Mouse (Mus musculus): ENCODE measurements at regions not wholly inside any gene's neighbourhood (a gene's known extent, or its start where the extent isn't known, plus 50 kb on each side); places are given as distances from the start of the nearest gene placed in this dataset.
A peak's percentile ranks its signal among the peaks of the same experiment; 100 is the strongest.

DNA sequence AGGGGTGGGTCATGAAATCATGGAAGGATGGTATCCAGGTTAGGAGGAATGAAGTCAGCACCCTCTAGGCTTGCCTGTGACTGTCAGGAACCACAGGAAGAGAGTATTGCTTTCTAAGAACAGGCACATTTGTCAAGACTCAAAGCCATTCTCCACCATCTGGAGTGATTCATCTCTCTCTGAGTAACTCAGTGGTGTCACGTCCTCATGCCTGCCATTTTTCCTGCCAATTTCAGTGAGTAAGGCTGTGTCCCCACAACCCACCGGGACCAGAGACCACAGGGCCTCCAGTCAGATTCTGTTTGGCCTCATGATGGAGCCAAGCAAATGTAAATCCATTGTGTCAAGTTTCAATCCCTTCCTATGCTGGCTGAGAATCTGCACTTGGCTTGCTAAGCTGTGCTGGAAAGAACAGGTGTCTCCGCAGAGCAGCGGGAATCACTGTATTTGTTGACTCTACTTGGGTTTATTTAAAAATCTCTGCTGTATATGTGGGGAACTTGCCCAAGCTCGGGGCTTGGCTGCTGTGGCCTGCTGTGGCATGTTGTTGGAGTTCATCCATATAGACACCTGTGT lies 230.0 kb upstream of the Mki67 start:
- no peak for DNase-seq
- intact Hi-C loops (cut with DNase I) = loop anchor here (5.0 kb wide), 1 partner anchor 109 kb away; no protein-coding TSS in a partner anchor

DNA sequence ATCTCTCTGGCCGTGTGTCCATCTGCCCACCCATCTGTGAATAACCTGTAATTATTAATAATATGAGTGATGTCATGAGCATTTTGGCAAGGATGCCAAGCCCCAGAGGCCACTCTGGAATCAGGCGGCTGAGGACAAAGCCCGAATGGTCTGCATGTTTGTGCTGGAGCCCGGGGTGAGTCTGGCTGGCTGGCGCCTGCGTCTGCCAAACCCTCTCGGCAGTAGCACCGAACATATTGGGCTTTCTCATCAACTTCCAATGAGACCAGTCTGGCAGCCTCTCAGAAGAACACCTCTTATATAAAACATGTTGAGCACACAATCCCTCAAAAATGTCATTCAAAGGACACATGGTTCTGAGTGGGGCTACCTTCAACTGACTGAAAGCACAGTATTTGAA lies 244.9 kb upstream of the Mki67 start:
- intact Hi-C loops (cut with DNase I) = no loop called here
- DNase-seq = peak; percentile 7 to 8

DNA sequence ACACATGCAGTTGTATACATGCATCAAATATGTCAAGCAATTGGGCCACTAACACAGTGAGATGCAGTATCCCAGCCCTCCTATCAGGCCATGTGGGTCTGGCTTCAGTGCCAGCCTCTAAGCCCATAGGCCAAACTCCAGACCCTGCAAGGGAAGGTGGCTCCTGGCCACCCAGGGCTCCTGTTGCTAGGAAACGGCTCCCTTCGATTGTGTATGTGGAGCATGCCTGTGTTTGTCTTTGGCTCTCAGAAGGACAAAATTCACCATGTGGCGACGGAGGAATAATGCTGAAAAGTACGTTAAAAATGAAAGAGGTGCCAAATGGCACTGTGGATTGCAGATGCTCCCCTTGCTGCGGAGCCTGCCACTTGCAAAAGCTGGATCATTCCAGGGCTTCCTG lies 249.4 kb upstream of the Mki67 start:
- no peak for DNase-seq
- intact Hi-C loops (cut with DNase I) = no loop called here

DNA sequence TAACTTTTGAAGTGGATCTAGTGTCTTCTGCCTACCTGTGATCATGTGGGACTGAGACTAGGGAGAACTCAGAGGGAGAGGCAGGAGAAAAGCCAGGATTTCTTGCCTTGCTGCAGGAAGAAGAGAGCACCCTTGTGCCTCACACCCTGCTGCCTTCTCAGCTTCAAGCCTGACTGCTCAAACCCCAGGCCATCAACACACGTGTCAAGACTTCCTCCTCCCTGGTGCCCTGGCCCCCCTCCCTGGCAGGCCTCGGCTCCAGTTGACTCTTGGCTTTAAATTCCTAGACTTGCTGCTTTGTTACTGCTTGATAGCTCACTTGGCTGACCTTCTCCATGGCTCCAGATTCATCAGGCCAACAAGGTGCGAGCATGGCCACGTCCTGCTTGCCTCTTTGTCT lies 250.1 kb upstream of the Mki67 start:
- intact Hi-C loops (cut with DNase I) = no loop called here
- DNase-seq = no peak

DNA sequence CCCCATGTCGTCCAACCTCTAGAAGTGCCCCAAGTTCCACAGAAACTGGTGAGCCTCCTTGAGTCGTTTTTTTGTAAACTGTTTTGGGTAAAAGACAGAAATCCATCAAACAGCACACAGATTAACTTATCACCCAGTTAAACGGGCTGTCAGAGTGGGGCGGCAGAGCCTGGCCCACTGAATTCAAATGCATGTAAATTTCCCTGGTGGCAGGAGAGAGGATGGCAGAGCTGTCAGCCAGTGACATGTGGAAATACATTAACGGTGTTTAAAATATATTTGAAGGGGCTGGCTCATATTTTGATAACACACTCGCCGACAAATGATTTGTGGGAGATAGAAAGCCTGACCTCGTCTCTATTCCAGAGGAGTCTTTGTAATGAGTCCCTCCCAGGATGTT lies 252.5 kb upstream of the Mki67 start:
- no peak for DNase-seq
- intact Hi-C loops (cut with DNase I) = no loop called here

DNA sequence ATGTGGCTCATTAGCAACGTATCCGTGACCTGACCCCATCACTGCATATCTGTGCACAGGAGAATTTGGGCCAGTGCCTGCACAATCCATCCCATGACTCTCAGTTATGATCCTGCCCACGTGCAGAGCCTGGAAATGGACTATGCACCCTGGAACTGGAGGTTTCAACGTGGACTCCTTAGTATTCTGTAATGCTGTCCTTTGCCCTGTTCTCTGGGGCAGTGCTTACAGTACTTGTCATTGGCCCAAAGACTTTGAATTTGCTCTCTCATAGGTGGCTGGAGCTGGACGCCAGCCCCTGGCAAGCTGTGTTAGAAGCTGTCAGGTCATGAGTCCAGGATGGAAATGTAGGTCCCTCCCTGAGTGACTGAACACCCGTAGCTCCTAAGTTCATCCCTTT lies 269.9 kb upstream of the Mki67 start:
- no peak for DNase-seq
- intact Hi-C loops (cut with DNase I) = no loop called here

DNA sequence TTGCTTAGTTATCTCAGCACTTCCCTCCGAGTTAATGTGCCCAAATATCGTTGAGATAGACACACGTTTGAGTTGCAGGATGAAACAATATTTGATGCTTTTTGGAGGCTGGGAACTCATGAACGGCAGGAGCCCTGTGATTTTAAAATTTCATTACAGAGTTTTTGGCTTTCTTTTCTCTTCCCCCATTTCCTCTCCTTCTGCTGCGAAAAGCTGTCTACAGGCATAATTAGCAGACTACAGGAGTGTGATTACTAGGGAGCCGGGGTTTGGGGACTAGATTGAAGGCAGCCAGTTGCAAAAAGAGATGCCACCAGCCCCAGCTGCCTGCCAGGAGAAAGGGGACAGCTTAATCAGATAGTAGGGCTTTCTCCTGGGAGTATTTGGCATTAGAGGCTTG lies 274.2 kb upstream of the Mki67 start:
- no peak for DNase-seq
- intact Hi-C loops (cut with DNase I) = no loop called here

DNA sequence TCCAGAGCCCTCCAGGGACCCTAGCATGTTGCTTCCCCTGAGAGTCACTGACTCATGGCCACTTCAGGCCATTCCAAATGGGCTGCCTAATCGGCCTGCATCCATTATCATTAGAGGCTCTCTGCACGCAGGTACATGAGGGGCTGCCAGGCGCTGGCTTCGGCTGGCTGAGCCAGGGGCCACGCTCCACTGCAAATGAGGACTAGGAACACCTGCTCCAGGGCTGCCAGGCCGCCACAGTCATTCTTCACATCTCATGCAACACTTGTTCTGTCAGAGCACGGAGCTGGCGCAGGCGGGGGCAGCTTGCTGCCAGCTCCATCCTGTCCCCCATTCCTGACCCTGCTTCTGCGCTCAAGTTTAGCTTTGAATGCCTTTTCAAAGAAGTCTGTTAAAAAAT lies 280.7 kb upstream of the Mki67 start:
- intact Hi-C loops (cut with DNase I) = no loop called here
- no peak for DNase-seq

DNA sequence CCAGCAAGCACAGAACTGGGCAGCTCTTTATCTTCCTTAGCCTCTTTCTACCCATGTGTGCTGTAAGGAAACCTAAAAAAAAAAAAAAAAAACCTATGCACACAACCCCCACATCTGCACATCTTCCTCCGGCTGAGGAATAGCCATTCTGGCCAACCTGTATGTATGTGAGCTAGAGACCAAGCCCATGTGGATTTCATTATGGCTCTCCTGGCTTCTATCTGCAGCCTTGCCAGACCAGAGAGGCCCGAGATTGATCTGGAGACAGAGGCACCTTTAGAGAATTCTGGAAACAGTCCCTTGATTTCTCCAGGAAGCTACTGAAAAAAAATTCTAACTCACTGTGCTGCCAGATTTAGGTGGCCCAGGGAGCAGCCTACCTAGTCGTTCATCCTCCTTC lies 281.5 kb upstream of the Mki67 start:
- intact Hi-C loops (cut with DNase I) = no loop called here
- DNase-seq = no peak

DNA sequence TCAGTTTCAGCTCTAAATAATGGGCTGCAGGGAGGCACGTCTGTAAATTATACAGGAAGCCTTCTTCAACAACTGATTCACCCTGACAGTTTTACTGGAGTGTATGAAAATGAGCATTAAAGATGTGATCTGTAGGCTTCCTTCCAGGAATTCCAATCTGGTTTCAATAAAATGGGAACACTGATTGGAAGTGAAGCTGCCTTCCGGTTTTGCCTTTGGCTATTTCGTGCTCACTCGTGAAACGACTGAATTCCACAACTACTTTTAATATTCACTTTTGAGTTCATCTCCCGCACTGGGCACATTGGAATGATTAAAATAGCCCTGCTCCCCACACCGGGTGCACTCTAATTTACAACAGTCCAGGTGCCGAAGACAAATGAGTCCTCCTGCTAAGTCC lies 286.2 kb upstream of the Mki67 start:
- no peak for DNase-seq
- intact Hi-C loops (cut with DNase I) = no loop called here

DNA sequence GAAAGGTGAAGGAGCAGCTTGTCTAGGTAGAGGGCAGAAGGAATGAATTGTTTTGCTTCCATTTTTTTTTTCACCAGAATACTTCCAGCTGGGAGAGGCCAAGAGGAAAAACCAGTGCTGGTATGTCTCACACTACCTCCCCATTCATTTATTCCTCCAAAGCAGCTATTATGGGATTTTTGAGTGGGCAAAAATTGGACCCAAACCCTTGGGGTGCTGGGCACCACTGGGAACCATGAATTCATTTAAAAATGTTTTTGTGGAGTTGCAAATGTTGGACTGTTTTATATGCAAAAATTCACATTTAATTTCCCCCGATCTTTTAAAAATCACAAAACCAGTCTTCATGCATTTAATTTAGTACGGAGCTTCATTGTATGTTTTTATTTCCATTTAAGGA lies 287.1 kb upstream of the Mki67 start:
- intact Hi-C loops (cut with DNase I) = no loop called here

DNA sequence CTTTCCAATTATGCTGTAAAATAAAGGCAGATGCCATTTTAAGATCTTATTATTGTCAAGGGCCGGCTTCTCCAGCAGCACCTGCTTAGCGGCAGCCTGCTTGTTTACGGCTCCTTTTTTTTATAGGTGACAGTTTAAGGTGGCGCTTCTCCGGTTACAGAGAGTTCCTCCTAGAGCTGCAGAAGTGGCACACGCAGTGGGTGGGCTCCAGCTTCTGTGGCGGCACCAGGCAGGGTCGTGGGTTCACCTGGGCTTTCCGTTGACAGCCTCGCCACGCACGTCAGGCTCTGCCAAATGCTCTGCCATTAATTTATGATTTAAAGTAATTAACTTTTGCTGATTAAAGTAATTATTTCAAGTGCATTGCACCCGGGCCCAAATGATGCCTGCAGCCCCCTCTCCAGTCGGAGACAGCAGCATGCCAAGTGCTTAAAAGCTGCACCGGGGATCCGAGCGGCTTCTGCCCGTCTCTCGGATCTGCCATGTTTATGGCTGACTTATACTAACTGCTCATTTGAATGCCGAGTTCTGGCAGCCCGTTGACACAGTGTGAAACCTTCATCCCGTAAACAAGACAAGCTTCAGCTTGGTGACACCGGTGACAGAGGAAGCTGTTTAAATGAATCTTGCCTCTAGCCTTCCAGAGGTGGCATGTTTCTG lies 291.8 kb upstream of the Mki67 start:
- no peak for DNase-seq
- intact Hi-C loops (cut with DNase I) = no loop called here

More for the DNA sequence above, 287.1 kb upstream of the Mki67 start:
- DNase-seq = no peak

DNA sequence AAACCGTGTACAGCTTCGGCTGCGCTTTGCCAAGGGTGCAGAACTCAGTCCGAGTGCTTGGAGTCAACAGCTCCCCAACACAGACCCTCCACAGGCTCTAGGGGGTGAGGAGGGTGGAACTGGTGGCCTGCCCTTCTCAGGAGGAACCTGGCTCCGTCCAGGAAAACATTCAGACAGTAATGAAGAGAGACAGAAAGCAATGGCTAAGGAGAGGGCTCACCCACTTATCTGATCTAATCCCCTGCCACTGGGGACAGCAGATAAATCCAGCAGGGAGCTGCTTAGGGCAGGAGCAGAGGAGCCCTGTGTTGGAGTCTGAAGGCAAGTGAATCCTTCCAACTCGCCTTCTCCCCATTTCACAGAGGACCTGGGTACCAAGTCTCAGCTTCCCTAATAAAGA lies 292.3 kb upstream of the Mki67 start:
- intact Hi-C loops (cut with DNase I) = no loop called here
- DNase-seq = no peak

DNA sequence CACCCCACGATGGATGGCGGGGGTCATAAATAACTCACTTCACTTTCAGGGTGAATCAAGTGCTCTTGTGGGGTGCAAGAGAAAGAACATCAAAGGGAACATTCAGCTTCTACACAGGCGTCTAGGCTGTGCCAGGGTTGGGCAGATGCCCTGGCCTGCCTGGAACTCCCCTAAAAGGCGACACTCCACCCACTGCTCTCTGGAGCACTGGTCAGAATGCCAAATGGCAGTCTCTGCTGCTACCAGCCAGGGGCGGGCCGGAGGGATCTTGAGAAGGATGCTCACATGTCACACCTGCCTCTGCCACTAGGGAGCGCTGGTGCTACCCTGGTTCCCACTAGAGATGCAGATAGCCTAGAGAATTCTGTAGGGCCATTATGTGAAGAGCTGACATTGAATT lies 293.9 kb upstream of the Mki67 start:
- intact Hi-C loops (cut with DNase I) = no loop called here
- peak; percentile 27 to 62 for DNase-seq

DNA sequence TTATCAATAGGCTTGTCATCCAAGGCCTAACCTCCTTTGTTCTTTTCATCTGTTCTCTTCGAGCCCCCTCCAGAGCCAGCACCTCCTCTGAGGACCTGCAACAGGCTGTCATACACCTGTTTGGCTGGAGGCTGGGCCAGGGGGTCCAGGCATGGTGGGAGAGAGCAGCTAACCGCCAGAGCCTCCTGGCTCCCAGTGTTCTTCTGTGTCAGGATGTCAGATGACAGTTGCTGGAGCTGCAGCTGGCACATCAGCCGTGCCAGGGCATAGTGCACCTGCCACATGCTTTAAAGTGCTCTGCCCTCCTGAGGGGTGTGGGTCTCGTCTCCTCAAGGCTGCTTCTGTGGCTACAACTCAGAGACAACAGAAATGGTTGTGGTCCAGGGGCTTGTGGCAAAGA lies 298.5 kb upstream of the Mki67 start:
- no peak for DNase-seq
- intact Hi-C loops (cut with DNase I) = no loop called here

DNA sequence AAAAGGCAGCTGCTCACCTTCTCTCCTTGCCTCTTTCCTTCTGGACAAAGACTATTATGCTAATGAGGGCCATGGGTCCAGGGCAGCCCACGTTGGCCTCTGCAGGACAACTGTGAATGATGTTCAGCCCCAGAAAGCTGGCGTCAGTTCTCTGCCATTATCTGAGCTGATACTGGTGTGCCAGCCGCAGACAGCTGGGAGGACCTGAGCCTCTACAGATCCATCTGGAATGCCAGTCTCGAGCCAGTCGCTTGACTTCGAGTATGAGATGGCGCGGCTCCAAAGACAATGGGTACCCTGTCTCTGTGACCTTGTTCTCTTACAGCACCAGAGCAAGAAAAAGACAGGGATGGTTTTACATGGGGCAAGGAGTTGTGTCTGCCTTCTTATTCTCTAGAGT lies 300.8 kb upstream of the Mki67 start:
- intact Hi-C loops (cut with DNase I) = no loop called here
- DNase-seq = peak; percentile 45 to 61

DNA sequence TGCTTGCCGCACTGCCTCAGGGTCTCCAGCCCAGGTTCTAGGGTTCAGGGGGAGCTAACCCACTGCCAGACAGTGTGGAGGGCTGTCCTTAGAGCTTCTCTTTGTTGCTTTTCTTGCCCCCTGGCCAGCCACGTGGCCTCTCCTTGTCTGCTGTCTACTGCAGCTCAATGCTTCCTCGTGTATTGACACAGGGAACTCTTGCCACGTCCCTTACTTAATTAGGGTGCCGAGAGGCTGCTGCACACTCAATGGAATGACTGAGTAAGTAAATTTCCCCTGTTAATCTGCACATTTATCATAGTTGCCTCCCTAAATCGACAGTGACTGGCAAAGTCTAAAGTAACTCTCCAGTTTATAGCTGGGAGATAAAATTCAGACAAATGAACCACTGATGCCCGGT lies 304.4 kb upstream of the Mki67 start:
- intact Hi-C loops (cut with DNase I) = no loop called here
- no peak for DNase-seq

DNA sequence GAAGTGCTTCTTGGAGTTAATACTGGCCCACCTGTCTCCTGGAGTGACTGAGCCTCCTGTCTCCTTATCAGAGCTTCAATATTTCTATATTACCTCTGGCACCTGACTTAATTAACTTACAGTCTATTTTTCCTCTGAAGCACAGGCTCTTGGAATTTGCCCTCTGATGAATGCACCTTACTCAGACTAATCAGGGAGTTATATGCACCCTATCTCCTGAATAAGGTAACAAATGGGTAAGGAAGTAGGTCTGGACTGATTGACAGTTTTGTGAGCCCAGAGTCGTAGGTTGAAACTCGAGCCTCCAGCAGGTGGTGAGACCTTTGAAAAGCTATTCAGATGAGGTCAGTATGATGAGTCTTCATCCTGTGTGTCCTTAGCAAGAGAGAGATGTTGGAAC lies 304.9 kb upstream of the Mki67 start:
- intact Hi-C loops (cut with DNase I) = no loop called here

DNA sequence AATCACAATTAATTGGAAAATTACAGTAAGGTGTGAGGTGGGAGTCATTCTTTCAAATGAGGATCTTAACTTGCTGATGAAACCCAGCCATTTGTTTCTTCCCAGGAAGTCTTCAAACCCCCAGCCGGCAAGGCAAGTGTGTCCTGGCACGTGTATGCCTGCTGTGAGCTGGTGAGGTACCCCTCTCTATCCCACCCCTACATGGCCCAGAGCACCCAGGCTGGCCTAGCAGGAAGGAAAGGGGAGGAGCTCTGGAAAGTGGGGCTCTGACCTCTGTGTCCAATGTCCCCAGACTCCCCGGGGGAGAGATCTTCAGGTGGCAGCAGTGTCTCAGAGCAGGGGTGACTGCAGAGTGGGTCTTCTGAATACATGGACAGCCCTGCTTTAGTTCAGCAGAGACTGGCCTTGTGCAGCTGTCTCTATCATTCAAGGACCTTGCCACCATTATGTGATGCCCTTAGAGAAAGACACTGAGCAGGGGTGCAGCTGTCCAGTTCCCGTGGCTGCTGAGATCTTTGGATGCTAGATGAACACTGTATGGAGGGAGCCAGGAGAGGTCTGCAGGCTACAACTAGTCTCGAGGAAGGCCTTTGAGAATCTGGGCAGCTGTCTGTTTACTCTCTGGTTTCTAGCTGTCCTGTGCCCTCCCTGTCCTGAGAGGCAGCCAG lies 306.8 kb upstream of the Mki67 start:
- intact Hi-C loops (cut with DNase I) = no loop called here

More for the DNA sequence above, 304.9 kb upstream of the Mki67 start:
- DNase-seq = no peak

DNA sequence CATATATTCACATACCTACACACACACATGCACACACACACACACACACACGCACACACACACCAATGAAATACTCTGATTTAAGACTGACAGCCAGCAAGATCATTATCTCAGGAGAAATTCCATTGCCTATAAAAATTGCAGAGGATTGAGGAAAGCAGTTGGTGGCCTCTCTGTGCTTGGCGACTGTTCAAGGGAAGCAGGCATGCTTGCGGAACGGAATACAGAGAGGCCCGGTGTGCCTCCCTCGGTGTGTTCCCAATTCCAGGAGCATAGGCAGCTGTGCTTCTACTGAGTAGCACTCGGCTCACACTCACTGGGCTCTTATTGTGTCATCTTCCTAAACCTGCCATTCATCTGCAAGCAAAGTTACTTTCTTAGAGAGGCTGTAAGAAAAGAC lies 310.3 kb upstream of the Mki67 start:
- intact Hi-C loops (cut with DNase I) = no loop called here
- DNase-seq = no peak

More for the DNA sequence above, 306.8 kb upstream of the Mki67 start:
- no peak for DNase-seq

DNA sequence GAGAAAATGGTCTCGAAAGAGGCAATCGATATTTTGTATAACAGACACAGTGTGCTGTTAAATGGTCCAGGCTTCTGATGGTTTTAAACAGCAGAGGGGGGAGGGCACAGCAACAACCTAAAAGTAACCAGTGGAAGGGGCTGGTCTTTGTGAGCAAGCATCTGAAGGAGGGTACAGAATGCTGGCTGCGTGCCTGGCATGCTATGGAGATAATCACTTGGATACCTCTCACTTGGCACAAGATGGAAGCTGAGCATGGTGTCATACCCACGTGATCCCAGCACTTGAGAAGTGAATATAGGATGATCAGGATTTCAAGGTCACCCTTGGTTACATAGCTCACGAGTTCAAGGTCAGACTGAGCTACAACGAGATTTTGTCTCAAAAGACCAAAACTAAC lies 315.9 kb upstream of the Mki67 start:
- no peak for DNase-seq
- intact Hi-C loops (cut with DNase I) = no loop called here

DNA sequence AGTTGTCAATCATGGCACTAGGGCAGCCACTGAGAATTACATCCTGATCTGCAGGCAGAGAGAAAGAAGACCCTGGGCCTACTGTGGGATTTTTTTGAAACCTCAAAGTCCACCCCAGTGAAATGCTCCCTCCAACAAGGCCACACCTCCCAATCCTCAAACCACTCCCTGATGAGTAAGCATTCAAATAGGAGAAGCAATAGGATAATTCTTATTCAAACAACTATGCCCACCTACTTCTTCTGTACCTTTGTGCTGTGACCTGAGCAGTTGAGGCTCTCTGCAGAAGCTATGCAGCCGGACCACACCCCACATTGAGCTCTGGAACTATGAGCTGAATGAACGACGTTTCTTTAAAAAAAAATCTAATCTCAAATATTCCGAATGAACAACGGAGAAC lies 317.4 kb upstream of the Mki67 start:
- intact Hi-C loops (cut with DNase I) = no loop called here
- DNase-seq = no peak

Measured in heart, postnatal 36 days (tissue).